Mouse (Mus musculus): ENCODE results near the gene Uck2. TPM values are rescaled to one million over a fixed set of nuclear protein-coding genes. Genes with fewer than 3 reads are reported as not detected.

The Uck2 gene
- polyA plus RNA-seq, 1 experiment from 2014 or later, result 120 TPM

Small RNAs within 50 kb of the gene (microRNA-seq; reads per million reads assigned to microRNA genes)
- not detected for gene Mir6347 (ENCODE audit: borderline number of aligned reads)

Other genes starting within 250 kb of the Uck2 start
- 84.8 and 91.8 TPM in 2 replicates for gene Tmco1, start 23.1 kb upstream of the Uck2 start, polyA plus RNA-seq (2014; fragmentation: Nextera tagmentation; extraction: Ambion mirVana)
- gene Aldh9a1, start 64.7 kb upstream of the Uck2 start, polyA plus RNA-seq (2014; fragmentation: Nextera tagmentation; extraction: Ambion mirVana), result 46.3 and 46.7 TPM in 2 replicates
- 49.5 and 61.3 TPM in 2 replicates for gene Mgst3, start 108.5 kb upstream of the Uck2 start, polyA plus RNA-seq (2014; fragmentation: Nextera tagmentation; extraction: Ambion mirVana)
- 0.25 TPM in 1 of 2 replicates, not detected in the other for gene Lrrc52, start 181.5 kb upstream of the Uck2 start, polyA plus RNA-seq (2014; fragmentation: Nextera tagmentation; extraction: Ambion mirVana)